Mouse (Mus musculus) erythroblast, adult 5-6 weeks (primary cell): Measurements from ENCODE around the gene Fam241a. TPM values are rescaled to one million over a fixed set of nuclear protein-coding genes. Genes with fewer than 3 reads are reported as not detected.

Experiments used
- ATAC-seq: replicated peaks from 2 replicates; pipeline ENCODE4 v1.8.0; 2016; ENCODE audit warnings: moderate number of reproducible peaks, mild to moderate bottlenecking, moderate TSS enrichment, inconsistent platforms; ENCODE audit not compliant: poor library complexity, low FRiP score, severe bottlenecking
- total RNA-seq, 2 experiments: library from RNA; stranded (forward) in 1 of 2; stranded (reverse) in 1 of 2; fragments of 150-400 nt in 1 of 2; fragments of 200-764, 138-1000 nt in 1 of 2; gene quantifications; 2 replicates each; pipeline versions ENCODE4 v1.2.3 to v1.2.4; 2015 to 2017; ENCODE audit warnings: low replicate concordance in 2 of 2

Gene Fam241a
- total RNA-seq, 2 experiments from 2014 or later: 59.3 to 68.0 TPM

DNA sequence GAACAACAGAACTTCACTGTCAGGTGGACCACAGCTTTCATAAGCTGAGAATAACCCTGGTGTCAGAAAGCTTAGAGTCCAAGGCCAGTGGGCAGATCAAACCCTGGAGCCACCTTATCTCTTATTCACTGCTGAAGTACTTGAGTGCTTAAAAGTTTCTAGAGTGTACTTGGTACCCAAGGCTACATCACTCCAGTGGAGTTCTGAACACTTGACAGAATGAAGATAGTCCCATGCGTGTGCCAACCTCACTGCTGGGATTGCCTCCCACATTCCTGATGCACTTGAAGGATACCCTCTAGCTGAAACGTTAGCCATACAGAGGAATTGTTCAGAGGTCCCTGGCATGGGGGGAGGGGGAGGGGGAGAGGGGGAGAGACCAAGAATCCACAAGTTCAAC is 14.4 kb downstream of the Fam241a start:
- 0 out of 2 replicates have a peak, but pooled peaks have one; percentile 26 for ATAC-seq

- no peak for ATAC-seq
These were observed 16.2 kb downstream of the Fam241a start for GRCm38 (mm10) chr3:127879968-127880367.

DNA sequence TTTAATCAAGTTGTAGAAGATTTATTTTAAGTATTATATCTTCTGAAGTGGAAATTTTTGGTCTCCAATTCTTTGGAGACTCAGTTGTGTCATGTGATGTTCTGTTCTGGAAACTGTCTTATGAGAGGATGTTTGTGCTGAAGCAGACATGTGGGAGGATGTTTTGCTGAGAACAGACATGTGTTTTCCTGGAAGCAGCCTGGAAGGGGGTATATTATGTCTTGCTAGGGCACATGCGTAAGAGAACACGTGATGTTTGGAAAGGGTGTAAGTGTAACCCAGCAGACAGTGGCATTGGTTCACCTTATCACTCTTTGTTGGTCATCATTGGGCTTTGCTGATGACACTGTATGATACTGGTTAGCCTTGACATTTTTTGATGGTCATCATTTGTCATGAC is 20.6 kb downstream of the Fam241a start:
- no peak for ATAC-seq

DNA sequence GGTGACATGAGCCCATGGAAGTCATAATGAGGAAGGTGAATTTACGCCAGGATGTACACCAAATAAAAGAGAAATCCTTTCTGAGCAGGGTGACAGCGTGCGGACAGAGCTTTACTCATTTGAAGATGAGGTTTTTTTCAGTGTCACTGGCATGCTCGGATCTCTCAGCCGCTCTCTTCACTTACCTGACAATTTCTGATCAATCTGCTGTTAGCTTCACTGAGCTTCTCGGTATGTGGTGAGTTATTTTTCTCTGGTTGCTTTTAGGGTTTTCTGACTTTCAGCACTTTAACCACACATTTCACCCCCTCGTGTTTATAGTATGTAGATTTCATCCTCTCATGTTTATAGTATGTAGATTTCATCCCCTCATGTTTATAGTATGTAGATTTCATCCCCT is 21.1 kb downstream of the Fam241a start:
- ATAC-seq: no peak

GRCm38 (mm10) chr3:127874254-127874883 is 21.8 kb downstream of the Fam241a start:
- ATAC-seq: no peak

DNA sequence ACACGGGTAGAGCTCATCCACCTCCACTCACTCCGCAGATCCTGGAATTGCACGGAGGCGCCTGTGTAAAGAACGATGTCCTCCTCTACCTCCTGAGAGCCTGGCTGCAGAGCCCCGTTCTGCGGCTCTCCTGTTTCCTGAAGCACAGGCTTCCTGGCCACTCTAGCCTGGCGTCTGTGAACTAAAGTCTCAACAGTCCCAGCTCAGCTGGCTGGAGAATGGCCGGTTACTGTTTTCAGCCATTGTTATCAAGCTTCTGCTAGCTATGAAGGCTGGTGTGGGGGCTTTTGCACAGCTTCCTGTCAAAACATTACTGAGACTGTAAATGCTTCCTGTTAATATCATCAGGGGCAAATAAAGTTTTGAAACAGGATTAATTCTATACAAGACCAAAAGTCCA is 24.5 kb downstream of the Fam241a start:
- ATAC-seq: no peak

- no peak for ATAC-seq
These were observed 27.2 kb downstream of the Fam241a start for GRCm38 (mm10) chr3:127868880-127869279.

DNA sequence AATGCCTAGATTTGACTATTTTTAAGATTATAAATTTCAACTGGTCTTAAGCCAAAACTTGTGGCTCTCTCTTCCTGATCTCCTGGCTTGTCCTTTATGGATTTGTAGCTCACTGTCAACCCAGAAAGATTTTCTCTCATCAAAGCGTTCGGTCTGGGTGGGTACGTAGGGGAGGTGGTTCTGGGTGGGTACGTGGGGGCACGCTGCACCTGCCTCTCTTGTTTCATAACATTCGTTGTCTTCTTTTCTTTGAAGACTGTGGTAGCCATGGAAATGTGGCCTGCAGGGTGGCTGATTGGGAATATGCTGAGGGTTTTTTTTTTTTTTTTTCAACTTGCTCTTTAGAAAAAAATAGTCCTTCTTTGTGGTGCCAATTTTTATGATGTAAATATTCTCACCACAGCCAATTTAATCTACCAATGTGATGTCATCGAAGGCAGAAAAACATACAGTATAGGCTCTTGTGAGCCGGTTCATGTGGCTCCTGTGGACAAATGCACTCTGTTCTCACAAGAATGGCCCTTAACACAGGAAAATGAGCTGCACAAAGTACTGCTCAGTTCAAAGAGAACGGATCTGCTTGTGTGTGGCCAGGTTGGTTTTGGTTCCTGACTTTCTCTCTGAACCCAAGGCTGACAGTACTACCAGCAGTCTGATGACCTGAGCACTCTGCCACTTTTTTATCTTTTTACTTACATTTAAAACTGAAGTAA is 27.9 kb downstream of the Fam241a start:
- no peak for ATAC-seq

GRCm38 (mm10) chr3:127864242-127864641 is 31.9 kb downstream of the Fam241a start:
- no peak for ATAC-seq

GRCm38 (mm10) chr3:127863571-127863970 is 32.6 kb downstream of the Fam241a start:
- no peak for ATAC-seq

DNA sequence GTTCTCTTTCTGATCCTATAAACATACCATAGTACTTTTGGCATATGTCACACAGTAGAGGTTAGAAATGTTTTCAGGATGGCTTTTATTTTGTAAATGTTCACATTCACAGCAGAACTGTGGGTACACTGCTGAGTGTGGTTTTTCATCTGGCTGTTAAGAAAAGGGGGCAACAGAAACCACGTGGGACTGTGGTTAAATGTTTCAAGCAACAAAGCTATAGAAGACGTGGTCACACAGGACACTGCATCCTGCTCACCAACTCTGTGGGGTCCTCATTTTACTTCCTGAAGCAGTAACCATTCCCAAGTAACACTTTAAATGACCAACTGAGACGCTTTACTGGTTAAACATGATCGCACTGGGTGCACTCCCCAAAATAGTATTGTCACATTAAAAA is 33.6 kb downstream of the Fam241a start:
- ATAC-seq: no peak

DNA sequence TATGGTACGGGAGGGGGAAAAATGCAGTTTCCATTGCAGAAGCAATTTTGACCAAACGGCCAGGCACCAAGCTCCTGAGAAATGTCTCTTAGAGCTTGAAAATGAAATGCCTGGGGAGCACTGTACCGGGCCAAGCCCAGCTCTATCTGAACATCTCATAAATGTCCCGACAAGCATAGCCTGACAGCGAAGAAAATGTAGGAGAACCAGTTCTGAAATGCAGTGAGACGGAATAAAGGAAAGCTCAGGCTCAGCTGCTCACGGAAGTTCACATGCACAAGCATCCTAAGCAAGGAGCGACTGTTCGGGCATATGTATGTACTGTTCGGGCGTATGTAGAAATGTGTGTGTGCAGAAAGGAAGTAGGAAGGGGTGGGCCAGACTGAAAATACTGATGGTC is 34.8 kb downstream of the Fam241a start:
- ATAC-seq: no peak

- ATAC-seq: peak; percentile 92
These were observed 42.5 kb downstream of the Fam241a start for GRCm38 (mm10) chr3:127853431-127854206.

GRCm38 (mm10) chr3:127852722-127853121 is 43.4 kb downstream of the Fam241a start:
- ATAC-seq: no peak

DNA sequence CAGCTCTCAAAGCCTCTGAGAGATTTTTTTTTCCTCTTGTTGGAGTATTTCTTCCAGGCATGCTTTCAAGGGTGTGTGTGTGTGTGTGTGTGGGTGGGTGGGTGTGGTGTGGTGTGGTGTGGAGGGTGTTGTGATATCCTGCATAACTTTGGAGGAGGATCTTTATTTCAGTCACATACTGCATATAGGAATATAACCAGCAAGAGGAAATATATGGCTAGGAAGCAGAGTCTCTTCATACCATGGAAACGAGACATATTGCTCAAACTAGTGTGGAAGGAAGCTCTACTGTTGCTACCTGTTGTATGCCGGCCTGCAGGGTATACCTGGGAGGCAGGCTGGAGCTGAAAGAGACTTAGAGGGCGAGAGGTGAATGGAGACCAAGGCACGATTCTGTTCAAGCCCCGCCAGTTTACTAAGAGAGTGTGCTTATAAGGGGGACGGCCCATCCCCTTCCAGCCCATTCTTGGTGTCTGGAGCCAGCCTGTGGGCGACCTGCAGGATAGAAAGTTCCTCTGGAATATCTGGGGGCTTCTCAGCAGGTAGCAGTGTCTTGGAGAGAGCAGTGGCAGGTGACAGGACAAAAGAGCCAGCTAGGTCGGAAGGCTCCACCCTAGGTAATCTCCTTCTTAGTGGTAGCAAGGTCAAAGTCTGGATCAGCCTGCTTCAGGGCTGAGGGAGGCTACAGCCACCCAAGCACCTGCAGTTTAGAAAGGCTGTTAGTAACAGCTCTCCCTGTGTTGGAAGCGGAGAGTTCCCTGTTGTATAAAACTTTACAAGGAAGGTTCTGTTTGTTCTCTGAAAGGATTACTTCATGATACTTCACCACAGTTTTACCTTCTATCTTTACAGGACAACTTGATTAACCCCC is 45.1 kb downstream of the Fam241a start:
- no peak for ATAC-seq

DNA sequence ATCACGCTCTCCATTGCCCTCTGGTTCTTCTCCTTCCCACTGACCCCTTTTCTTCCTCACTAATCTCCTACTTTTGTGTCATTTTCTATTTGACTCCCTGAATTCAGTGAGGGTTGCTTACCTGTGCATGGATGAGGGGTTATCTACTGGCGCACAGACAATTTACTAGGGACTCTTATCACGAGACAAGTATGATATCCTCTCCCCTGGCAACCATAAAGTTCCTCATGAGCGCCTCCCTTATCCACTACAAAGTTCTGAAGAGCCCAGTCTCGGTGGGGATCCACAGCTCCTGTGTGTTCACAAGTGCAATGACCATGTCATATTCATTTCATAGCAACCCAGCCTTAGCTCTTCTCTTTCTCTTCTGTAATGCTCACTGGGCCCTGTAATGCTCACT is 46.2 kb downstream of the Fam241a start:
- ATAC-seq: 0 out of 2 replicates have a peak, but pooled peaks have one; percentile 8

DNA sequence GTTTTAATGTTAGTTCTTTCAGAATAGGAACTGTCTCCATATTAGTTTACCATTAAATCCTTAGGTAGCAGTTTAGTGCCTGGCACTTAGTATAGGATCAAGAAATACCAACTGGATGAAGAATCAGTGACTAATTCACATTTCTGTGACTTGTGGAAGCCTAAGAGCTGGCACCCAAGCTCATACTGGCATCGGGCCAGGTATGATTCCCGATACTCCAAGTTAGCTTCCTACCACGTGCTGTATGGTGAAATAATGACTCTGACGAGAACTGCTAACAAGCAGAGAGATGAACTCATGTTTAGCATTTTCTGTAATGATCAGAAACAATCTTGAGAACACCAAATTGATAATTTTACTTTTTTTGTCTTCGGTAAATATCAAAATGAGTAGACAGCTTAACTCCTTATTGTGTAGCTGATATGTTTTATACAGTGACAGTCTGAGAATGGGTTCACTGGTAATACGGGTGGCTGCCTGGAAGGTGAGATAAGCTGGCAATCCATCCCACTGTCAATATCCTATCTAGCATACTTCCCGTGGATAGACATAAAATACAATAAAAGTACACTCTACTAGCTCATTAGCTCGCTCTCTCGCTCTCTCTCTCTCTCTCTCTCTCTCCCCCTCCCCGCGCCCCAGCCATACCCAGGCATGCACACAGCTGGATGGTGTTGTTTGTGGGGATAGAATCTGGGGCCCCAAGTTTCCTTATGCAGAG is 47.9 kb downstream of the Fam241a start:
- ATAC-seq: no peak

GRCm38 (mm10) chr3:127843941-127844327 is 52.2 kb downstream of the Fam241a start:
- no peak for ATAC-seq

- no peak for ATAC-seq
These were observed 52.7 kb downstream of the Fam241a start for GRCm38 (mm10) chr3:127843324-127843940.
